Mouse (Mus musculus) right cerebral cortex, postnatal 25 days (tissue): ENCODE measurements around the gene Spryd3.
"Not testable (repeated sequence)": the region's sequence is repeated elsewhere in the genome, so short reads cannot be mapped to it uniquely, and the experiment has no call there.

ENCODE experiments used
- DNase-seq: peaks from one replicate; pipeline ENCODE4 v3.0.0; 2022

Spryd3 gene

DNA sequence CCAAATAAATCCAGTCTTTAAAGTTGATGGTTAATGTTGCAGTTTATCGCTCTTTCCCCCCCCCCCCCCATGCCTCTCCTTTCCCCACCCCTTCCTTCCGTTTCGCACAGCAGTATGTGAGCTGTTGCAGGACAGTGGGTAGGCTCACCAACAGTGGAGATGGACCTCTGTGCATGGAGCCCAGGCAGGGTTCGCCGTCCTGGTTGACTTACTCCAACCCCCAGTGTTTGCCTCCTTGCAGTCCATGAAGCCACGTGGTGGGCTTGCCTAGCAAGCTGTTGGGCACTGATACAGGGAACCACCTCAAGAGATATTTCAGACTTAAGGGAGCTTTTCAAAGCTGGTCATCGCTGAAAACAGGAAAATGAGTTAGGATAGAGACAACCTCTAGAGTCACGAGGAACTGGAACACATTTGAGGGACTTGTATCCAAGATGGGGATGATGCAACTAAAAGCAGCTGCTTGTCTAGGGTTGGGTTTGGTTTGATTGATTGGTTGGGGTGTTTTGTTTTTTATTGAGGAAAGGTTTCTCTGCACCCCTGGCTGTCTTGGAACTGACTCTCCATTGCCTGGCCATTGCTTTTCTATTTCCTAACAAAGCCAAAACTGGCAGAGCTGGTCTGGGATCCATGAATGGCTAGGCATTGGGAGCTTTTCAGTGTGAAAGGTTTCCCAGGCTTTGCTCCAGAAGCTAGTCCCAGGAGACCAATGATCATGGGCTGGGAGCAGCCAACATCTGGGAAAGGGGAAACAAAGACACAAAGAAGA lies 38.7 kb downstream of the Spryd3 start:
- DNase-seq: no peak

DNA sequence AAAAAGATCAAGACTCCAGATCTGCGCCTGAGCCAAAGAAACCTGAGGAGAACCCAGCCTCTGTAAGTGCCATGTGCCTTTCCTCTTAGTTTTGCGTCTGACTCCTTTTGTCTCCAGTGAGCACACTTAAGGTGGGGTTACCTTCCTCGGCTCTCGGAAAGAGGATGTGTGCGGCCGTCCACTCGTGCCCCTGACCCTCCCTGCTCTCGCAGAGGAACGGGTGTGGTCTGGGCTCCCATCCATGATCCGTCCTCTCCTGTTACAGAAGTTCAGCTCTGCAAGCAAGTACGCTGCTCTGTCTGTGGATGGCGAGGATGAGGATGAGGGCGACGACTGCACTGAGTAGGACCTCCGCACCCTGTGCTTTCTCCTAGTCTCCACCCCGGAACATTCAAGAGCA lies 41.0 kb downstream of the Spryd3 start:
- no peak for DNase-seq

DNA sequence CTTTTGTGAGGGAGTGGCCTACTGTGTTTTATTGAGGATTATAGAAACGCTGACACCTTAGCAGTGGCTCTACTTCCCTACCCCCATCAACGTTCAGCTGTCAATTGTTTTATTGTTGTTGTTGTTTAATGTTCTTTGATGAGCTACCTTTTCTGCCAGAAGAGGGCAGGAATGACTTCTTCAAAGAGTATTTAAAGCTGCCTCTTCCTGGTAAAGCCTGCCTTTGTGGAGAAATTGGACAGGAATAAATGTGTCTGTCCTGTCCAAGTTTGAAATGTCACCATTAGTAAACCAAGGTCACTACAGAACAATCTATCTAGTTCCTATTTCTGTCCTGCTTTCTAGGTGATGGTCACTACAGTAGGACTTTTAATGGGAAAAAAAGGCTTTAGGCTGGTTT lies 41.9 kb downstream of the Spryd3 start:
- no peak for DNase-seq

DNA sequence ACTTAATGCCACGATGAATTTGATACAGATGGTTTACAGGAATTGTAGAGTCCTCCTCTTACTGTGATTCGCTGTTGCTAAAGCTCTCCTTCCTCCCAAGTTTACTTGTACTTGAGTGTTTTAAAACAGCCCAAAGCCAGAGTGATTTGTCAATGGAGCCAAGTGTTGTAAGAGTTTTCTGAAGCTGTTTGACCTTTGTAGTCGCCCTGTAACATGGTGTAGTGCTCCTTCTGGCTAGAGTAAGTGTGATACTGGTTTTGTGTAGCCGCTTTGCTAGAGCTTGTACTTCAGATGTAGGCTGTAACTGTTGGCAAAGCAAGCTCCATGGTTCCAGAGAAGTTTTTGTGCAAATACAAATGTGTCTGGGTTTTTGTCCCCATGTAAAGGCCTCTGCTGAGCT lies 43.8 kb downstream of the Spryd3 start:
- no peak for DNase-seq

DNA sequence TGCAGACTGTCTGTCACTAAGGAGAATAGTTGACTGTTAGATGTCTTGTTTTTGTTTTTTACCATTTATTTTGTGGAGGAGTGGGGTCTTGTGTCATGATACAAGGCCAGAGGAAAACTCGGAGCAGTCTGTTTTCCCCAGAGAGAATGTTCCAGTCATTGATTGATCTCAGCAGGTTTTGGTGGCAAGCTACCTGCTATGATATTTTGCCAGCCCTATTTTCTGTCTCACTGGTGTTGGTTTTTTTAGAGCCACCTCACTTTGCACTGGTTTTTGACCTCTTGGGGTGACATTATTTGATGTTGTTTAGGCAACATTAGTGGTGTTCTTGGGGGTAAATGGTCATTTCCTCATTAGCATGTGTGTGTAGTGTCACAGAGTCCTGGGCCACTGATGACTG lies 44.3 kb downstream of the Spryd3 start:
- DNase-seq: no peak

DNA sequence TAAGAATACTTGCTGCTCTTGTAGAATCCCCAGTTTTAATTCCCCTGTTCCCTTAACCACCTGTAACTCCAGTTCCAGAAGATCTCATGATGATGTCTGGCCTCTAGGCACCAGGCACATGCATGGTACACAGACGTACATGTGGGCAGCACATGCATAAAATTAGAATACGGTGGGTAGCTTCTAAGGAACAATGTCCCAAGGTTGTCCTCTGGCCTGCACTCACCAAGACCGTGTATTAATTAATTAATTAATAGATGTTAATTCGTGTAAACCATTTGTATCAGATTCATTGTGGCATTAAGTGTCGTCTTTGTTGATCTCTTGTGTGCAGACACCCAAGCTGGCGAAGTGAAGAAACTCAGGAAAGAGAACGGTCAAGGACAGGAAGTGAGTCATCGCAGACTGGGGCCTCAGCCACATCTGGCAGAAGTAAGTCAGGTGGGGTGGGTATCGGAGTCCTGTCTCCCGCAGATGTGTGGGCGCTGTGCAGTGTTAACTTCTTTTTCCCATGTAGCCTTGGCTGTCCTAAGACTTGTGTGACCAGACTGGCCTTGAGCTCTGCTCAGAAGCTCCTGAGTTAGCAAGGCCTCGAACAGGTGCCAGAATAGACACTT lies 44.9 kb downstream of the Spryd3 start:
- DNase-seq: no peak

DNA sequence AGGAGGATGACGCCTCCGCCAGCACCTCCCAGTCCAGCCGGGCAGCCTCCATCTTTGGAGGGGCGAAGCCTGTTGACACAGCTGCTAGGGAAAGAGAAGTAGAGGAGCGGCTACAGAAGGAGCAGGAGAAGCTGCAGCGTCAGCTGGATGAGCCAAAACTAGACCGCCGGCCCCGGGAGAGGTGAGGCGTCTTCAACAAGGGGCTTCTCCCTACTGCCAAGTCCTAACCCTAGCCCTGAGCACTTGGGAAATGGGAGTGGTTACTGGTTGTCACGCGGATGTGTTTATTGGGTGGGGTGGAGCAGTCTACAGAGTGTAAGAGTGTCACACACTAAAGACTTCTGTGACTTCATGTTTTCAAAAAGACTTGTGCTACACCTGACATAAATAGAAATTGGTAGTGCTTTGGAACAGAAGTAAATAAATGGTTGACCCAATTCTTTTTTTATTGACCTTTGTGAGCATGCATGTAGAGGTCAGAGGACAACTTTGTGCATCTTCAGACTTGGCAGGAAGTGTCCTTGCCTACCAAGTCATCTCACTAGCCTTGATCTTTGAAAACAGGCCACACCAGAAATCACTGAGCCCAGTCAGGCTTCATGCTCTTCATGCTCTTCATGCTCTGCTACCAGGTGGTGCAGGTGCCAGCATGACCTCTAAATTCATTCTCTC lies 46.0 kb downstream of the Spryd3 start:
- DNase-seq: no peak

DNA sequence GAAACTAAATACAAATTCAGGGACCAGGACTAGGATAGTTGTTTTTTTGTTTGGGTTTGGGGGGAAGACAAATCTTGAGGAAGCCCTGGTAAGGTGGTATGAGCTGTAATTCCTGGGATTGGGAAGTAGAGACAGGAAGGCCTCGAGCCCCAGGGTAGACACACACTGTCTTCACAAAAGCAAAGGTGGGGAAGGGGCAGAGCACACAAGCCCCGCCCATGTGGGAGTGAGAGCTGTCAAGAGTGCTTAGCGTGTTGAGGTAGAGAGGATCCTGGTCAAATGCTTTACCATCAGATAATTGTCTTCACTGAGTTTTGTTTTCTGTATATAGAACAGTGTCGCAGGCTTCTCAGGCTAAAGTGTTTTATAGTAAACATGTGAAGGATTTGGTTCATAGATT lies 53.0 kb downstream of the Spryd3 start:
- no peak for DNase-seq

DNA sequence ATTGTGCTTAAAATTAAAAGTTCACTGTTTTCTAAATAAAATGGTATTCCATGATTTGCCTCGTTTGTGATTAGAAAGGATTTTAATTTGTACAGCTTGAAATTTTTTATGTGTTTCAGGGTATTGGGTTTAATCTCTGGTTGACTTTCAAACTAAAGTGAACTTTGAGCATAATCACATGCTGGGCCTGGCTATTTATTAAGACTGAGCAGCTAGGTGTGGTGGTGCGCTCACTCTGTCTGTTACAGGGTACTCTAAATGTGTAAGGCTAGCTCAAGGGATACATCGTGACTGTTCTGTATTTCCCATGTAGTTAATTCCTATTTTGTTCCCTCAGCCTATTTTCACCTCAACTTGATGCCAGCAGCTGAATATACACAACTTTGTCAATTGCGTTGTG lies 53.9 kb downstream of the Spryd3 start:
- DNase-seq: no peak

DNA sequence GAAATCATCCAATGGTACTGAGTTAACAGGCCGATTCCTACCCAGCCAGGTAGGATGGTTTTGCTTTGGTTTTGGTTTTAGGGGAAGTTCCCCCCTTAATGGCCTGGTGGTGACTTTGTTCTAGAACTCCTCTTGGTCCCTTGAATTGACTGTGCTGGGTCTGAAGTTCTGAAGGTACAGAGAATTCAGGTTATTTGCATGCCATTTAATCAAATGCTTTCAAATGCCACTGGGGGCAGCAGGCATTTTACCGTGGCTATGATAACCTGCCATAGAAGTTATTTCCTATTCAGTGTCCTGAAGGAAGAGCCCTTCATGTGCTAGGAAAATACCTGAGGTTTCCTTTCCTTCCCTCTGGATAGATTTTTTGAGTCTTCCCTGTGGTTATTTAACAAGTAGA lies 55.6 kb downstream of the Spryd3 start:
- DNase-seq: no peak

DNA sequence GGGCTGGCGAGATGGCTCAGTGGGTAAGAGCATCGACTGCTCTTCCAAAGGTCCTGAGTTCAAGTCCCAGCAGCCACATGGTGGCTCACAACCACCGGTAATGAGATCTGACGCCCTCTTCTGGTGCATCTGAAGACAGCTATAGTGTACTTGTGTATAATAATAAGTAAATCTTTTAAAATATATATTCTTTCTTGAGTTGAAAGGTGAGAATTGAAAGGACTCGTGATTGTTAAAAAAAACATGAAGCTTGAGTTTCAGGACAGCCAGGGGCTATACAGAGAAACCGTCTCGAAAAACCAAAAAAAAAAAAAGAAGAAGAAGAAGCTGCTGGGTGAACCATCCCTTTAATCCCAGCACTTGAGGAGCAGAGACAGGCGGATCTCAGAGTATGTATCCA lies 56.1 kb downstream of the Spryd3 start:
- DNase-seq: not testable (repeated sequence)

DNA sequence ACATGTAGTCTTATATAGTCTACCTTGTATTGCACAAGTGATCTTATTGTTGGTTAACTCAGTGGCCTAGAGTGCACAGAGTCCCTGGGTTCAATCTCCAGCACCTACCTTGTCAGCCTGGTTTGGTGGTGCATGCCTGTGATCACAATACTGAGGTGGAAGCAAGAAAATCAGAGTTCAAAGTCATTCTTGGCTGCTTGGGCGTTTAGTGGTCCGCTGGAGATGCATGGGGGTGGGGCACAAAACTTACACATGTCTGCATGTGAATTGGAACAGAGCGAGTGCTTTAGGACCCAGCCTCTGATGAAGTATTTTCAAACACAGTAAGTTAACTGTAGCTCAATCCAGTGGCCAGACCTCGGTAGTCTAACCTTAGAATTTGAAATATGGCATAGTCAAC lies 56.8 kb downstream of the Spryd3 start:
- no peak for DNase-seq

DNA sequence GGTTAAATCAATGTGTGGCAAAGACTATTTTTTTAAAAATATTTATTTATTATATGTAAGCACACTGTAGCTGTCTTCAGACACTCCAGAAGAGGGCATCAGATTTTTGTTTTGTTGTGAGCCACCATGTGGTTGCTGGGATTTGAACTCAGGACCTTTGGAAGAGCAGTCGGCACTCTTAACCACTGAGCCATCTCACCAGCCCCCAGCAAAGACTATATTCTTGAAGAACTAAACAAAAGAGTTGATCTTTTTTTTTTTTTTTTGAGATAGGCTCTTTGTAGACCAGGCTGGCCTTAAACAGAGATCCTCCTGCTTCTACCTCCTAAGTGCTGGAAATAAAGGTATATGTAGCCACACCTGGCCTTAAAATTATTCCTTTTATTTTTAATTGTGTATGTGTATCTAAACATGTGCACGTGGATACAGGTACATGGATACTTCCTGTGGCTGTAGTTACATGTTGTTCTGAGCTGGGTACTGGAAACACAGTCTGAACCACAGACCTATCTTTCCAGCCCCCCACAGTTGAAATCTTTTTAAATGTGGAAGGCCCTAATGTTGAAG lies 58.8 kb downstream of the Spryd3 start:
- no peak for DNase-seq

DNA sequence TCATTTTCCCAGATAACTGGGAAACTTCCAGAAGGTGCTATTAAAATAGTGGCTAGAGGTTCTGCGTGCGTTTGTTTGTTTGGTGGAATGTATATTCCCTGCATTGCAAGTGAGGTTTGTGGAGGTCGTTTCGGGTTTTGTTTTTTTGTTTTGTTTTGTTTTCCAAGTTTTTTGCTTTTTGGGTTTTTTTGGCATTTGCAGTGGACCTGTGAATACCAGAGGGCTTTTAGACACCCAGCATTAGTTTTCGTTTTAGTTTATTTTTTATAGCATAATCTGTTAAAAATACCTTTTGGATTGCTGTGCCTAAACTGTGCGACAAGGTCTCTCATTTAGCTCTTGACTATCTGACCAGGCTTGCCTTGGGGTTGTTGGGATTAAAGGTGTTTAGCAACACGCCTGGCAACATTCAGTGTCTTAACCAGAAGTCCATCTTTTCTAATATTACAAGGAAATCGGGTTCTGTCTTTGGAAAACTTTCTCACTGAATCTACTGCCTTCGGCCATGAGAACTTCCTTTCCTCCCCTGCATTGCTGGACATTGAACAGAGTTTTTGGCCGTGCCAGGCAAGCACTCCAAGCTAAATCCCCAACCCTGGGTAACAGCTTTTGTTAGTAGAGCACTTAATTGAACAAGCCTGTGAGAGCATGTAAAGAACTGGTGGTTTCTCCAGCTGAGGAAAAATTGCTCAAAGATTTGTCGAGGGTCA lies 61.0 kb downstream of the Spryd3 start:
- DNase-seq: no peak

DNA sequence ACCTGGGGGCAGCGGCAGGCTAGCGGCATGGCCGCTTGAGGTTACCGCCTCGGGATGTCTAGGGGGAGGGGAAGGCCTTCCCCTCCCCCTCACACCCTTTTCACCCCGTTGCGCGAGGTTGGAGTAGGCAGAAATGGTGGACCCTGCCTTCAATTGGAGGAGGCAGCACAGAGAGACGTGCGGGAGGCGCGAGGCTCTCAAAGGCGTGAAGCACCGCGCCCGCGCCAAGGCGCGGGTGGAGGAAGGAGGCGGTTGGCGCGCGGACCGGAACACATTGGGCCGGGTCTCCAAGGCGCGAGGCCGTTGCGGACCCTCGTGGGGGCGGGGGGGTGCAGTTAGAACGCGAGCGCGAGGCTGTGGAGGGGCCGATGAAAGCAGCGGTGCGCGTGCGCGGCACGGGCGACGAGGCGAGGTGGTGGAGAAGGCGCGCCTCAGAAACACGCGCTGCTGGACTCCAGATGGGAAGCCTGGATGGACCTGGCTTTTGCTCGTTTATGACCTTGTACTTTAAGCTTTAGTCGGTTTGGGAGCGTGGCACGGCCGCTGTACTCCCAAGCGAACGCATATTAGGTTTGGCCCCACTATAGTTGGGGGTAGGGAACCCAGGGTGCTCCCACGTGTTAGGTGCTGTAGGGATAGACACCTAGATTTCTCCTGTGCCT lies 61.8 kb downstream of the Spryd3 start:
- peak; percentile 65 for DNase-seq

DNA sequence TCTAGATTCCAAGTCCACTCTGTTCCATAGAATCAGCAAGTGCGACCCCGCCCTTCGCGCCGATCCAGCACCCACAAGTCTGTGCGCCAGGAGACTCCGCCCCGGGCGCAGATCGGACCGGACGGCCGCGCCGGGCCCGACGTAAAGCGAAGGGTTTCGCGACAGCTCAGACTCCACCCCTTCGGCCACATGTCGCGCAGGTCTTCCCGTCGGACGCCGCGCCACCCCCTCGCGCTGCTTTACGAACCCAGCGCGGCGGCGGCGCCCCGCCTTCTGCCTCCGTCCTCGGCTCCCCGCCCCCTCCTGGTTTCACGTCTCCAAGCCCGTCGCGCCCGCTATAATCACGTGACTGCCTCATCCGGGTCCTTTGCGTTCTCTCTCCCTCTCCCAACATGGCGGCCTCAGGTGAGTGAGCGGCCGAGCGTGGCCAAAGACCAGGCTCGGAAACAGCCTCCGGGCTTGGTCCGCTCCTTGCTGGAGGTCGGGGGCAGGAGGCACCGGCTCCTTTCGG lies 62.4 kb downstream of the Spryd3 start, which contains the start of gene Eif4b:
Eif4b (plus strand) TSS at position 215 of the 511 bp plus-strand sequence.
- DNase-seq: peak; percentile 99

DNA sequence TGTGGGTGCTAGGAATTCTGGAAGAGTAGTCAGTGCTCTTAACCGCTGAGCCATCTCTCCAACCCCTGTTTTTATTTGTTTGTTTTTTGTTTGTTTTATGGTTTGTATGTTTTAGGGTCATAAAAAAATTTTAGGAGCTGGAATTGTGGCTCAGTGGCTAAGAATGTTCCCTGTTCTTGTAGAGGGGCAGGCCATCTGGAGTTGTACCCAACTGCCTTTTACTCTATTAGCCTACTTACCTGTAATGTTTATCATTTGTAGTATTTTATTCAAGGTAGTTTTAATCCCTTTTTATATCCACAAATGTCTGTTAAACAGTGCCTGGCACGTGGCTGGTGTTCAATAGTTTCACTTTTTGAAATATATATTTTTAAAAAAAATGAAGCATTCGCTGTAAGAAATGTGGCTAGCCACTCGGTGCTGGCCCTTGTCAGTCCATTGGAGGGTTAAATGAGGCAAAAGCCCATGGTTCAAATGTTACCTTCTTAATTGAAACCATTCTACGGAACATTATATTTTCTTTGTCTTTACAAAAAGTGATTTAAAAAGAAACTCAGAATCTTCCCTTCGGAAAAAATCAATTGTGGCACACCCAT lies 63.0 kb downstream of the Spryd3 start:
- no peak for DNase-seq

DNA sequence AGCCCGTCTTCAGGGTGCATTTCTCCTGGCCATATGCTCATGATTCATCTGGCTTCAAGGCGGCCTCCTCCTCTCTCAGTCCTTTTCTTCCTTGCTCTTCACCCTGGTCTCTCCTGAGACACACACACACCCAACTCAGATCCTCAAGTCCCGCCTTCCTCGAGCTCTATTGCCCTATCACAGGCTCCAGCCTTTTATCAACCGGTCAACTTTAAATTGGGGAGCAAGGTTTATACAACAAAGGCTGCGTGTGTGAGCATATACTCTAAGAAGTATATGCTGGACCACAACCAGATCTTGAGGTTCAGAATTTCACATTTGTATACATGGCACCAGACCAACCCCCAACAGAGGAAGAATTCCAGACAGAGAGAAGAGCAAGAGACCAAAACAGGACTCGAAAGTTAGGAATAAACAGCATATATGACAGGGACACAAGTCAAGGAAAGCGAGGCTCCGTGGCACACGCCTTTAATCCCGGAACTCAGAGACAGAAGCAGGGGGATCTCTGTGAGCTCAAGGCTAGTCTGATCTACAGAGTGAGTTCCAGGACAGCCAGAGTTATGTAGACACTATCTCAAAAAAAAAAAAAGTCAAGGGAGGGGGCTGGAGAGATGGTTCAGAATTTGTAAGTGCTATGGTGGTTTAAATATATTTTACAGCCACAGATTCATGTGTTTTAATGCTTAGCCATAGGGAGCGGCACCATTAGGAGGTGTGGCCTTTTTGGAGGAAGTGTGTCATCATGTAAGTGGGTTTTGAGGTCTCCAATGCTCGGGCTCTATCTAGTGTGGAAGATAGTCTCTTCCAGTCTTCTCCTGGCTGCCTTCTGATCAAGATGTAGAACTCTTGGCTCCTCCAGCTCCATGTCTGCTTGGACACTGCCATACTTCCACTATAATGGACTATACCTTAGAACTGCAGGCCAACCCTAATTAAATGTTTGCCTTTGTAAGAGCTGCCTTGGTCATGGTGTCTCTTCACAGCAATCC lies 65.3 kb downstream of the Spryd3 start:
- no peak for DNase-seq
